Mouse (Mus musculus): ENCODE results near the gene Egfl7.

- no peak for TF ChIP-seq CTCF (conservative IDR thresholded peaks at IDR 0.05; ENCODE audit: low read length)
- no peak for TF ChIP-seq POU5F1 (IDR thresholded peaks at IDR 0.05; ENCODE audit: borderline replicate concordance, low read length)
Measured at GRCm38 (mm10) chr2:26627921-26628739, 48.3 kb downstream of the Egfl7 start, which contains the start of gene Fam69b.

Measured in E14TG2a.4 (cell line).